Mouse (Mus musculus) cortical plate, adult 2 months (tissue): ENCODE results near the gene Cdk14.

Experiments used
- CTCF ChIP-seq: fragments of 200-500 bp; IDR thresholded peaks from 2 replicates; pipeline ENCODE4 v1.5.1; 2011; ENCODE audit warnings: mild to moderate bottlenecking, control low read depth, low read length; ENCODE audit not compliant: insufficient read depth; ENCODE audit errors: extremely low read depth
- POLR2A ChIP-seq: fragments of 200-500 bp; IDR thresholded peaks from 2 replicates; pipeline ENCODE4 v1.6.1; 2011; ENCODE audit warnings: mild to moderate bottlenecking, low read length, control low read depth; ENCODE audit not compliant: insufficient read depth; ENCODE audit errors: extremely low read depth

- TF ChIP-seq POLR2A = no peak
- no peak for TF ChIP-seq CTCF
Measured at GRCm38 (mm10) chr5:5246534-5247175, 173.5 kb downstream of the Cdk14 start.
